Mouse (Mus musculus) liver, embryonic 12.5 days (tissue): ENCODE data around the gene 2310033P09Rik. TPM values are rescaled to one million over a fixed set of nuclear protein-coding genes. Genes with fewer than 3 reads are reported as not detected.

Source experiments
- ATAC-seq: fragments of 200-750 bp; cut with Nextera tagmentation; 2 replicates; pipeline ENCODE4 v1.8.0; 2017; ENCODE audit warnings: moderate number of reproducible peaks, mild to moderate bottlenecking, moderate library complexity
- H3K27ac ChIP-seq: fragments of 300-500 bp; sonication (generic); 2 replicates; pipeline ENCODE4 v1.5.1; 2016; ENCODE audit warnings: mild to moderate bottlenecking
- H3K27me3 ChIP-seq: fragments of 300-500 bp; sonication (generic); replicated peaks from 2 replicates; pipeline ENCODE4 v1.6.1; 2016; ENCODE audit warnings: mild to moderate bottlenecking, moderate library complexity
- H3K36me3 ChIP-seq: fragments of 300-500 bp; sonication (generic); 2 replicates; pipeline ENCODE4 v1.6.1; 2016; ENCODE audit warnings: mild to moderate bottlenecking, moderate library complexity
- H3K4me1 ChIP-seq: fragments of 300-500 bp; sonication (generic); 2 replicates; pipeline ENCODE4 v1.6.1; 2016
- H3K4me2 ChIP-seq: fragments of 300-500 bp; sonication (generic); 2 replicates; pipeline ENCODE4 v1.6.1; 2016; ENCODE audit warnings: mild to moderate bottlenecking, moderate library complexity
- H3K4me3 ChIP-seq: fragments of 300-500 bp; sonication (generic); 2 replicates; pipeline ENCODE4 v1.5.1; 2016; ENCODE audit warnings: mild to moderate bottlenecking, moderate library complexity
- H3K9ac ChIP-seq: fragments of 300-500 bp; sonication (generic); 2 replicates; pipeline ENCODE4 v1.6.1; 2016; ENCODE audit warnings: mild to moderate bottlenecking, moderate library complexity
- H3K9me3 ChIP-seq: fragments of 300-500 bp; sonication (generic); replicated peaks from 2 replicates; pipeline ENCODE4 v1.6.1; 2016; ENCODE audit warnings: mild to moderate bottlenecking, moderate library complexity
- WGBS: fragments of 180-500 bp; shearing (Covaris S2); methylation state at CpG from one replicate; pipeline ENCODE4 v1.1.7; 2016; ENCODE audit not compliant: insufficient replicate concordance; 5-methylcytosine and 5-hydroxymethylcytosine counted together
- polyA plus RNA-seq: library from polyadenylated mRNA; unstranded; fragments of >200 nt; fragmentation: Nextera tagmentation; extraction: Ambion mirVana; gene quantifications from 2 replicates; pipeline ENCODE4 v1.2.1, GENCODE M21; 2016

2310033P09Rik gene
- polyA plus RNA-seq, 1 experiment from 2014 or later = 26.6 TPM

DNA sequence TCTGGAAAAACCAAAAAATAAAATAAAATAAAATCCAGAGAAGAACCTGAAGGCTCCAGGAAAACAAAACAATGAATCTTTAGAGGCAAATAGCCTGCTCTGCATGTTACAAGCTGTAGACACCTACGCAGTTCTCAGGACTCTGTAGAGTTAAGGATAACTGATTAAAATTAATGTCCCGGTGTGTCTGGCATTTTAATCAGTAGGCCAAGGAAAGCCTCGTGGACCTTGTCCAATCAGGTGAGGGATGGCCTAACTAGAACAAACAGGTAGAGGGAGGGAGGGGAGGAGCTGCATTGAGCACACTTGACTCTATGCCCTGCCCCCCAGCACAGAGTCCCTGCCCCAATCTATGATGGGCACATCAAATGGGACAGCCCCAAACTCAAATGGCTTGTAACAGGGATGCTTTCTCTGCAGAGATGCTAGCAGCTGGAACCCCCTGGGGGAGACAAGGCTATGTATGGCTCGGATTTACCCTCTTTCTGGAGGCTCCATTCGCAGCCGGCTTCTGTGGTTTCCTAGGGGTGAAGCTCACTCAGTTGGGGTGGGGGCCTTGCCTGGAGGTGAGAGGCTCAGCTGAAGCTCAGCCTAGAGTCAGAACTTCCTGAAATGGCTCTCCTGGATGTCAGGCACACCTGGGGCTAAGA, 33.8 kb upstream of the 2310033P09Rik start:
- no peak for ATAC-seq
- 43% methylated on average over 6 of the region's 6 CpGs for WGBS

DNA sequence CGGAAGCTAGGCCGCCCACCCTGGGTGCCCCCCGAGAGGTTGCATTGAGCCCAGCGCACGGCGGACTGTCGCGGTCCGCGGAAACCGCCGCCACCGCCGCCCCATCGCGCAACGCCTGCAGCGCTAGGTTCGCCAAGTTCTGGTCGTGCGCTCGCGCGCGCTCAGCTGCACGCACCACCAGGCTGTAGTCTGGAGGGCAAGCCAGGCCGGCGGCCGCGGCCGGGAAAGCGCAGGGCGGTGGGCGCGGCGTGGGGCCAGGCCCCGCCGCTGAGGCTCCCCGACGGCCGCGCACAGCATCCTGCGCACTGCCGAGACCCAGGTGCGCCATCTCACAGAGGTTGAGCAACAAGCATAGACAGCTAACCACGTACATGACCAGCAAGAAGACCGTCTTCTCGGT, 31.6 kb upstream of the 2310033P09Rik start:
- Histone ChIP-seq H3K27me3 (peaks cover 93% of the 10 kb centered on the region), H3K9me3 (no peaks in the 10 kb centered on the region), H3K27ac (no peak overlapping the region), H3K4me3 (peak overlapping the region; percentile 13; the same call in 1 of the 2 replicates), H3K4me2 (peak overlapping the region; percentile 21), H3K9ac (no peak overlapping the region), H3K4me1 (peaks cover 11% of the 10 kb centered on the region; the same call in 1 of the 2 replicates), H3K36me3 (no peaks in the 10 kb centered on the region)
- ATAC-seq = no peak
- 4% methylated on average over 48 of the region's 48 CpGs for WGBS

More for the DNA sequence above, 33.8 kb upstream of the 2310033P09Rik start:
- no peaks in the 10 kb centered on the region for H3K9me3 ChIP-seq
- H3K9ac ChIP-seq = no peak overlapping the region
- H3K4me1 ChIP-seq = peaks cover 16% of the 10 kb centered on the region; the same call in 1 of the 2 replicates
- no peak overlapping the region for H3K4me3 ChIP-seq
- no peaks in the 10 kb centered on the region for H3K36me3 ChIP-seq
- H3K4me2 ChIP-seq = no peak overlapping the region
- no peak overlapping the region for H3K27ac ChIP-seq
- H3K27me3 ChIP-seq = peaks cover 78% of the 10 kb centered on the region

DNA sequence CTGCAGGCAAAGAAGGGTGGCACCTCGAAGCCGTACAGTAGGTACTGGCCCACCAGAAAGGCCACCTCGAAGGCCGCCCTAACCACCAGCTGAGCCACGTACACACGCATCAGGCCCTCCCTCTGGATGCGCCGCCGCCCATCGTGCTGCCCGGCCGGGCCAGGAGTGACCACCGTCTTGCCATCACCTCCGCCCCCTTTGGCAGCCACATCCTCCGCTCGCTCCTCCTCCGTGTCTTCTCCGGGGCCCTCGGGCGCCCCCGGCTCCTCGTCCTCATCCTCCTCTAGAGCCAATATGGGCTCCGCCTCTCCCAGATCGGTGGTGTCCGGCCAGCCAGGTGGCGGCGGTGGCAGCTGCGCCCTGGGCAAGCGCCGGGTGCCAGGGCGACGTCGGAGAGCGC, 31.2 kb upstream of the 2310033P09Rik start:
- no peaks in the 10 kb centered on the region for H3K9me3 ChIP-seq
- peaks cover 11% of the 10 kb centered on the region; the same call in 1 of the 2 replicates for H3K4me1 ChIP-seq
- no peak for ATAC-seq
- no peak overlapping the region for H3K9ac ChIP-seq
- no peaks in the 10 kb centered on the region for H3K36me3 ChIP-seq
- 12% methylated on average over 34 of the region's 34 CpGs for WGBS
- peak overlapping the region; percentile 13; the same call in 1 of the 2 replicates for H3K4me3 ChIP-seq
- H3K27ac ChIP-seq = no peak overlapping the region
- peaks cover 91% of the 10 kb centered on the region for H3K27me3 ChIP-seq
- H3K4me2 ChIP-seq = peak overlapping the region; percentile 21; the same call in 1 of the 2 replicates

DNA sequence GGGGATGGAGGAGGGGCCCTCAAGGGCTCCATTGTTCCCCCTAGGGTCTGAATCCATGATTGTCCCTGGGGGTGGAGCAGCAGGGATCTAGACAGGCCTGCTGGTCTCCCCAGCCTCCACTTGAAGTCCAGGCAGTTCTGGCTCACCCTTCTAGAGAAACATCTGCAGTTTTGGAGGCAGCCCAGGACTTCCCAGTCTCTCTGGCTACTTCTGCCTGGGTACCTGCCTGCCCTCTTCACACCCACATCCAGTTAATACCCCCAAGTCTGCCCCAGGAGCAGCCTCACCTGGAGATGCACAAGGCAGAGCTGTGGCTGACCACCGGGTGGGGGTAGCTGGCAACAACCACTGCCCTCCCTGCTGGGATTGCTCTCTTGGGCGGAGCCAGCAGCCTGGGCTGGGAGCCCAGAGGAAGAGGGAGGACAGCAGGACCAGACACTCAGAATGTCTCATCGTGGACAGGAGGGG, 25.2 kb upstream of the 2310033P09Rik start, which contains the start of gene Gjc2:
TSS of gene Gjc2 (minus strand) at position 350 of the 468 bp plus-strand sequence.
- H3K27ac ChIP-seq = peak within 1 kb of the TSS; percentile 59
- H3K4me2 ChIP-seq = no peak within 1 kb of the TSS
- peaks cover 34% of the 10 kb centered on the region for H3K27me3 ChIP-seq
- no peak within 1 kb of the TSS for H3K4me3 ChIP-seq
- H3K4me1 ChIP-seq = peaks cover 26% of the 10 kb centered on the region
- peaks cover 47% of the 10 kb centered on the region for H3K36me3 ChIP-seq
- ATAC-seq = no peak
- no peaks in the 10 kb centered on the region for H3K9me3 ChIP-seq
- 60% methylated on average over 3 of the region's 3 CpGs for WGBS
- H3K9ac ChIP-seq = peak within 1 kb of the TSS; percentile 29

DNA sequence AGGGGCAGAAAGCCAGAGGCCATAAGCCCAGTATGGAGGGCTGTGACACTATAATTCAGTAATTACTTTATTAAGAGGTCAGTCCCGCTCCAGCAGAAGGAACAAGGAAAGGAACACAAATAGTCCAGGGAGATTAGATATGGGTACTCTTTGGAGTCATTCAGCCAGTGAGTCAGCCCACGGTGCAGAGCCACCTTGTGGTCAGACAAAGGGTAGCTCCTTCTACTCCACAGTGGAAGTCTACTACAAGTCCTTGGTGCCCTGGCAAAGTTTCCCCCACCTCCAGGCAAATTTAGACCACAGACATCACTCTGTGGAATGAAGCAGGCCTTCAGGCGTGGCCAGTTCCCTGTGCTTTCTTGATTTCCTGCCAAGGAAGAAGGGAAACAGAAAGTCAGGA, 24.3 kb upstream of the 2310033P09Rik start:
- peak; percentile 73 for ATAC-seq
- Histone ChIP-seq H3K4me1 (peaks cover 27% of the 10 kb centered on the region), H3K9ac (peak overlapping the region; percentile 29; the same call in 1 of the 2 replicates), H3K27ac (peak overlapping the region; percentile 59; the same call in 1 of the 2 replicates), H3K9me3 (no peaks in the 10 kb centered on the region), H3K27me3 (peaks cover 25% of the 10 kb centered on the region), H3K4me2 (no peak overlapping the region), H3K4me3 (no peak overlapping the region), H3K36me3 (peaks cover 47% of the 10 kb centered on the region)
- WGBS = 20% methylated on average over 3 of the region's 3 CpGs

DNA sequence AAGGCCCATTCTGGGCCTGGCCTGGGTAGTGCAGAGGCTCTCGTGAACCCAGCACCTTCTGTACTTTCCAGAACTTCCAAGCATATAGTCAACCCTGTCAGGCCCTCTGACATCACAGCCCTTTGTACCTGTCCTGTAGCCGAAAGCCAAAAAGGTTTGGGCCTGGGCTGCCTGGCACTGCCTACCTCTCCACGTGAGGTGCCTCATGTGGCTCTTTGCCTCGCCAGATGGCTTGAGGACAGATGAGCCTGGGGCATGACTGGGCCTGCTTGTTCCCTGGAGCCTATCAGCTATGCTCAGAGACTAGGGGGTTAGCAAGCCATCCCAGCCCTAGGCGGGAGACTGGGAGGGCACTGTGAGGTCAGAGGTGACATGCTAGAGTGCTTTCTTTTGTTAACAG, 22.6 kb upstream of the 2310033P09Rik start:
- Histone ChIP-seq H3K27ac (no peak overlapping the region), H3K4me2 (no peak overlapping the region), H3K9me3 (no peaks in the 10 kb centered on the region), H3K4me3 (no peak overlapping the region), H3K27me3 (peaks cover 8% of the 10 kb centered on the region), H3K9ac (no peak overlapping the region), H3K36me3 (peaks cover 47% of the 10 kb centered on the region), H3K4me1 (peaks cover 40% of the 10 kb centered on the region)
- WGBS = 74% methylated on average over 5 of the region's 5 CpGs
- ATAC-seq = no peak

DNA sequence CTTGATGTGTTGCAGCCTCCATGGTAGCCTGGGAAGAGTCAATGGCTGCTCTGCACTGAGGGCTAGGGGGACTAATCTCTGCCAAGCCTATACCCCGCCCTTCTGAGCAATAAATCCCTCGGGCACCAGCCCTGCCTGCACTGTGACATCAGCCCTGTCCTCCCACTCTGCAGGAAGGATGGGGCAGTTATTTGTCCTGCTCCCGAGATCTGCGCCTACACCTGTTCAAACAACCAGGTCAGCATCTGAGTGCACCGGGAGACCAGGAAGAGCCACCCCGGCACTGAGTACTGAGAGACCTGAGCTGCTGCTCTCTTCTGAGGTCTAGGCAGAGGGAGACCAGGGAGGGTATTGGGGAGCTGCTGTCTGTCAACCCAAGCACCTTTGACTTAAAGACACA, 20.4 kb upstream of the 2310033P09Rik start:
- no peaks in the 10 kb centered on the region for H3K27me3 ChIP-seq
- H3K4me3 ChIP-seq = no peak overlapping the region
- peaks cover 42% of the 10 kb centered on the region for H3K36me3 ChIP-seq
- H3K27ac ChIP-seq = no peak overlapping the region
- 73% methylated on average over 6 of the region's 6 CpGs for WGBS
- no peak overlapping the region for H3K4me2 ChIP-seq
- peaks cover 51% of the 10 kb centered on the region for H3K4me1 ChIP-seq
- H3K9ac ChIP-seq = no peak overlapping the region
- no peaks in the 10 kb centered on the region for H3K9me3 ChIP-seq
- no peak for ATAC-seq

DNA sequence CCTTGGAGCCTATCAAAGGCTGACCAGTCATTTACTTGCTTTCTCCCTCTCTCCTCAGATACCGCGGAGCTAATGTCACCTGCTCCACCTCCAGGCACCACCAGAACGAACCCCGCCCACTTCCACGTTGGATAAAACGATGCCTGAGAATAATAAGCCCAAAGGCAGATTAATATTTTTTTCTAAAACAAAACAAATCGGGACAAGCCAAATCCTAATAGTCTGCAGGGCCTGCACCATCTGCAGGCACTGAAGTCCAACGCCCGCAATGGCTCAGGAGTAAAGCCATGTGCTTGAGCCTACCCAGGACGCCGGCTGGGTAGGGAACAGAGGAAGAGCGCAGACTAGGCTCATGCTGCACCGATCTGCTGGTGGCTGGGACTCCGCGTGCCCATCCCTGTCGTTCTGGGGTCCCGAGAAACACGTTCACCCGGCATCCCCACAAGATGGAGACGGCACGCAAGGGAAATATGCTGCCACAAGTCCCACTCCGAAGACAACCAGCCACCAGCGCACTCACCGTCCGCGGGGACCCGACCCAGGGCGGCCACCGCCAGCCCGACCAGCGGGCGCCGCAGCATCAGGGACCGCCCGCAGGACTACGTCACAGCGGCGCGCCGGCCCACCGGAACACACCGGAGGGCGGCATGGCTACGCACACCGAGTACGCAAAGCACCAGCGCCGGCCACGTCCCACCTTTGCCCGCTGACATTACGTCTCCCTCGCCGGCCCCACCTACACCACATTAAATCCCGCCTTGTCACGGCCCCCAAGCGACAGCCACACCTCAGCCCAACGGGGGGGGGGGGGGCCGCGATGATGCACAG, 16.7 kb upstream of the 2310033P09Rik start:
- H3K4me1 ChIP-seq = peaks cover 34% of the 10 kb centered on the region
- under 1% methylated on average over 56 of the region's 59 CpGs for WGBS
- peak overlapping the region; percentile 73 for H3K4me3 ChIP-seq
- peak overlapping the region; percentile 82 for H3K9ac ChIP-seq
- peak; percentile 95 for ATAC-seq
- peak overlapping the region; percentile 92 for H3K4me2 ChIP-seq
- peak overlapping the region; percentile 96 for H3K27ac ChIP-seq
- no peaks in the 10 kb centered on the region for H3K9me3 ChIP-seq
- peaks cover 12% of the 10 kb centered on the region; the same call in 1 of the 2 replicates for H3K27me3 ChIP-seq
- H3K36me3 ChIP-seq = peaks cover 5% of the 10 kb centered on the region

DNA sequence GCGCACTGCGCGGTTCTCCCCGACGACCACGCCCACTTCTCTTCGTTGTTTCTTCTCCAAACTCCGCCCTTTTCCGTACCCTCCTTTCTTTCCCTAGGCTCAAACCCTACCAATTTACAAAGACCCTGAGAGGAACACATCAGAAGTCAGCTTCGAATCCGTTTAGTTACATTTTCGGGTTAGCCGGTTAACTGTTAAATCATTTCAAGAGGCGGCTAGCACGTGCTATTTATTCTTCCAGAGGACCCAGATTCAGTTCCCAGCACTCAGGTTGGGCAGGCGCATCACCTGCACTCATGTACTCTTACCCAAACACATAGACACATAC, 16.1 kb upstream of the 2310033P09Rik start, which contains the start of gene Guk1:
TSS of gene Guk1 (minus strand) at position 154 of the 328 bp plus-strand sequence.
- Histone ChIP-seq H3K4me2 (peak within 1 kb of the TSS; percentile 92), H3K4me3 (peak within 1 kb of the TSS; percentile 73), H3K27me3 (peaks cover 12% of the 10 kb centered on the region; the same call in 1 of the 2 replicates), H3K36me3 (no peaks in the 10 kb centered on the region), H3K9me3 (no peaks in the 10 kb centered on the region), H3K27ac (peak within 1 kb of the TSS; percentile 96), H3K9ac (peak within 1 kb of the TSS; percentile 82), H3K4me1 (peaks cover 34% of the 10 kb centered on the region)
- WGBS = 6% methylated on average over 16 of the region's 16 CpGs
- 0 out of 2 replicates have a peak, but pooled peaks have one; percentile 0 for ATAC-seq

DNA sequence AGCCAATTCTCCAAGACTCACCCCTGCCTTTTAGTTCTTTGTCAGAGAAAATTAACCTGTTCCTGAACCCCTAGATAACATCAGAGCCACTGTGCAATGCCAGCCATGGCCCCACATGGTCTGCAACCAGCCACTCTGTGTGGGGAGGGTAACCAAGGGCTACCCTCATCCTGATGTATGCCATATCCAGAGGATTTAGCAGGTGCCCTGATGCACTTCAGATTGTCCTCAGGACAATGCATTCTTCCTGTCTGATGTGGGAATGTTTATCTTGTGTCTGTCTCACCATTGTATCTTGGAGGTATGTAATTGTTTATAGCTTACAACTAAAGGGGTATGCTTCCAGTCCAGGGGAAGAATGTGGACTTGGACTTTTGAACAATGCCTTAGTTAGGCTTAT, 11.9 kb upstream of the 2310033P09Rik start:
- Histone ChIP-seq H3K4me1 (peaks cover 27% of the 10 kb centered on the region), H3K27me3 (peaks cover 12% of the 10 kb centered on the region; the same call in 1 of the 2 replicates), H3K36me3 (peaks cover 16% of the 10 kb centered on the region), H3K9ac (no peak overlapping the region), H3K4me2 (no peak overlapping the region), H3K9me3 (no peaks in the 10 kb centered on the region), H3K4me3 (no peak overlapping the region), H3K27ac (no peak overlapping the region)
- ATAC-seq = no peak

DNA sequence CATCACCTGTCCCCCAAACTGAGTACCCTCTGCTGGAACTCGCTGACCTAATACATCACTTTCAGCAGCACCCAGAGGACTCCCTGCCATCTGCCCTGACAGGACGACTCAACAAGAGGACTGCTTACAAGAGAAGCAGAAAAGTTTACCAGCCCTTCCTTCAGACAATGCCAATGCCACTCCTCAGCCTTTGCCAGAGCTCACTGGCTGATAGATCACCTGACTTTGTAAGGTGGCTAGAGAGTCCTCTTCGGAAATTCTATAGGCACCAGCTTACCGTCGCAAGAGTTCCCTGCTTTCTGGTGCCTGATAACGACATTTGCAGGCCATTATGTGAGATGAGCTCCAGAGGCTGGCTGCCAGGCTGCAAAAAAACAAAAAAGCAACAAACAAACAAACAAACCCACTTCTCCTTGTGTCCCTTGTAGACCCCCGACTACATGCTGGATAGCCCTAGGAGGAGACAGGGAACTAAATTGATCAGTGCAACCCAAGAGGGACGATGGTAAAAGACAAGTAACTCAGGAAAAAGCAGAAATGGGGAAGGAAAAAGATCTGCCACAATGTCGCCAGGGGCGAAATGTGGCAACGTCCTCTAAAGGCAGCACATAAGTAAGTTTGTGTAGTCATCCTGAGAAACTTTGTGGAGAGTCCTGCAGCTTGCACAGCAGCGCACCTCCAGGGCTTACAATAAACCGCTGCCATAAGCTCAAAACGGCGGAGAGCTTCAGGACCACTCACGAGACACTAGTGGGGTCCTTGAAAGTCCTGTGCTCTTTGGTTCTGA, 6.7 kb upstream of the 2310033P09Rik start:
- H3K27ac ChIP-seq = peak overlapping the region; percentile 77
- peak overlapping the region; percentile 83 for H3K4me2 ChIP-seq
- H3K27me3 ChIP-seq = no peaks in the 10 kb centered on the region
- H3K9ac ChIP-seq = peak overlapping the region; percentile 85
- peak overlapping the region; percentile 90 for H3K4me3 ChIP-seq
- peaks cover 37% of the 10 kb centered on the region for H3K4me1 ChIP-seq
- WGBS = 13% methylated on average over 16 of the region's 16 CpGs
- H3K36me3 ChIP-seq = peaks cover 42% of the 10 kb centered on the region
- no peak for ATAC-seq
- H3K9me3 ChIP-seq = no peaks in the 10 kb centered on the region
